Mouse (Mus musculus) monocyte, adult 59 days (primary cell): Measurements from ENCODE around the gene Gm10306. TPM values are rescaled to one million over a fixed set of nuclear protein-coding genes. Genes with fewer than 3 reads are reported as not detected.

Source experiments
- total RNA-seq, 2 experiments: library from RNA; stranded (reverse); gene quantifications; one replicate each; pipeline ENCODE4 v1.2.4; 2023

Gm10306 gene
- total RNA-seq: not detected

DNA sequence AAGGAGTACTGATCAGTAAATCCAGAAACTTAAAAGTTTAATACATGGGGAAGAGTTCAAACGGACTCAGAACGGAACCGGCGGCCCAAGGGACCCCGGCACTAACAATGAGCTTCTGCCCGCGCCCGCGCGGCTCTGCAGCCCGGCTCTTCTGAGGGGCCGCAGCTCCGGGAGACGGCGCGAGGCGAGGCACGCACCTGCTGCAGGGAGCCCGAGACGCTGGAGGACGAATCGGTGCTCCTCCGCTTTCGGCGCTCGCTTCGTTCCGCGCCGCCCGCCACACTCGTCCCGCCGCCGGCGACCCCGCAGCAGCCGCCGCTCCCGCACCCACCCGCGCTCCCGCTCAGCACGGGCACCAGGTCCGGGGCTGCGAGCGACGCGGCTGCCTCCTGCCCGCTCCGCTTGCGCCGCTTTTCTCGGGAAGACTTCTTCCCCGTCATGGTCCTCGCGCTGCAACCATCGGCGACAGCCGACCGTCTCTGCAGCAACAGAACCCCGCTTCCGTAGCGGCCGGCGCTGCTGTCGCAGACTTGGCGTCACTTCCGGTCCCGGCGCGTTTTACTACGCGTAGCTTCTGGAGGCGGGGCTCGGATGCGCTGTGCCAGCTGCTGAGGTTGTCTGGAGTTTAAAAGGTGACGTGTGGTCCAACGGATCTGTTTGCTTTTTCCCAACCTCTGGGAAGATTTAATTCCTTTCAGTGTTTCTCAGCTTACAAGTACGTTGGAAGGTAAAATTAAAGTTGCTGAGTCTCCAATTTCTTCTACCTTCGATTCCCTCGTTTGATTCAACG, at the start of gene Gm10306, which contains the start of gene Caap1:
TSS of gene Gm10306 (plus strand) at position 282 of the 790 bp plus-strand sequence.
TSS of gene Caap1 (minus strand) at position 532 of the 790 bp plus-strand sequence.

DNA sequence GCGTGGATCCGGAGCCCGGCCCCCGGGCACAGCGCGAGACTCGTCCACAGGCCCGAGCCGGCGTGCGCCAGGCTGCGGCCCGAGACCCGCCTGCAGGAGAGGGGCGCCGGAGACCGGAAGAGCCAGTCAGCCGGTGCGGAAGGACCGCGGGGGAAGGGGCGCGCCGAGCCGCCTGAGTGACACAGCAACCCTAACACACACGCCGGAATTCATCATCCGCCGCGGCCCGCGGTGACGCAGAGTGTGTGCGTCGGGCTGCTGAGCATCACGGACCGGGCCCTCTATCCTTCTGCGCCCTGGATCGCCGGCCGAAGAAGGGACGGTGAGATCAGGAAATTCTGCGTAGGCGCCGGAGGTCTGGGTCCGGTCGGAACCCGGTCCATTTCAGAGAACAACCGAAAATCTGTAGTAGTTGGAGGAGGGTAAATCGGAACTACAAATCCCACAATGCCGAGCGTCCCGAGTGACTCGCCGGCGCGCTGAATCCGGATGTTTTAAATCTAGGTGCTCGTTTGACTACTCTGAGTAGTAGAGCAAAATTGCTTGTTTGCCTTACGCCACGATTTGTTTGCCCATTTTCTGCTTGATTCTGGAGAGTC, 46.8 kb downstream of the Gm10306 start, which contains the start of gene Plaa:
TSS of gene Plaa (minus strand) at position 214 of the 599 bp plus-strand sequence.

Other genes with a start within 250 kb of the Gm10306 start
- 10 to 100 TPM in 1 of 2 experiments, 1 to 10 TPM in 1; 10.0 to 11.4 TPM for gene Caap1, start 250 bp downstream of the Gm10306 start, total RNA-seq
- 10 to 100 TPM; 43.7 to 44.7 TPM for gene Plaa, start 46.7 kb downstream of the Gm10306 start, total RNA-seq
- gene Ift74, start 57.9 kb downstream of the Gm10306 start, total RNA-seq: 1 to 10 TPM; 2.1 to 3.0 TPM
- not detected for gene Lrrc19, start 93.6 kb downstream of the Gm10306 start, total RNA-seq
- under 1 TPM in 1 of 2 experiments, not detected in 1; 0.10 TPM for gene Tek, start 182.7 kb downstream of the Gm10306 start, total RNA-seq